Mouse (Mus musculus): Measurements from ENCODE around the gene Clcc1. TPM values are rescaled to one million over a fixed set of nuclear protein-coding genes. Genes with fewer than 3 reads are reported as not detected.

Gene Clcc1
- polyA plus RNA-seq, 1 experiment from 2014 or later: 42.0 TPM

DNA sequence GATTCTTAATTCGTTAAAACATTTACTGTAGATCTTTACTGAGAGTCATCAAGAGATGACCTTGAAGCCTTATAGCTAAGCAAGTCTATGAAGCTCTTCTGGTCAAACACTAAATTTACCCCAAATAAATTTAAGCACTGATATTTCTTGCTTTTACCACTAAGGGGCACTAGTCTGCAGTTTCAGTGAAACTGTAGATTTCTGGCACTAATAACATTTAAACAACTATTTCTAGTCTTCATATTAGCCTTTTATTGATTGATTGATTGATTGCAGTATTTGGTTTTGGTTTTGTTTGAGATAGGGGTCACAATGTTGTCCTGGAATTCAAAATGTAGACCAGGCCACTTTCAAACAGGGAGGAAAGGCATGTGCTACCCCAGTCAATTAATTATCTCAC is 47.5 kb downstream of the Clcc1 start:
- no peak overlapping the region for H3K27ac ChIP-seq (replicated peaks)
- H3K4me1 ChIP-seq (replicated peaks): peaks cover 14% of the 10 kb centered on the region; the same call in 1 of the 2 replicates
- H3K9ac ChIP-seq: no peak overlapping the region
- ATAC-seq (ENCODE audit: insufficient read depth): no peak
- H3K4me2 ChIP-seq: no peak overlapping the region
- no peaks in the 10 kb centered on the region for H3K9me3 ChIP-seq (replicated peaks)
- no peaks in the 10 kb centered on the region for H3K27me3 ChIP-seq
- H3K4me3 ChIP-seq (replicated peaks): no peak overlapping the region
- peaks cover 85% of the 10 kb centered on the region for H3K36me3 ChIP-seq (replicated peaks)
- WGBS (ENCODE audit: insufficient replicate concordance): 70% methylated on average over 1 of the region's 1 CpGs

DNA sequence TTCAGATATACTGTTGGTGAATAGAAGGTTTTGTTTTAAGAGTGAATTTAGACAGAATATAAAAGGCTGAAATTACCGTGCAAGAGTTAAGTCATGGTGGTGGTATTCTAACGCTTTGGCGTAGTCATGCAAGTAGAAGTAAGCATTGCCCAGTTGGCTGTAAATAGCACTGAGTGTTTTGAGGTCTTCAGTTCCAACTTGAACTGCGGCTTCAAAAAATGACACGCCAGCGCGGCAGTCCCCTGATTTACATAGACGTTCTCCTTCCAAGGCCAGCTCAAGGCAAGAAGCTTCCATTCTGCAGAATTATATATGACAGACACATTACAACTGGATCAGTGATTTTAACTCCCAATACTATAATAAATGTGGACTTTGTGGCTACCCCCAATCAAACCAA is 49.1 kb downstream of the Clcc1 start:
- H3K4me1 ChIP-seq (replicated peaks): peaks cover 14% of the 10 kb centered on the region; the same call in 1 of the 2 replicates
- WGBS (ENCODE audit: insufficient replicate concordance): 94% methylated on average over 8 of the region's 8 CpGs
- H3K9ac ChIP-seq: no peak overlapping the region
- peaks cover 81% of the 10 kb centered on the region for H3K36me3 ChIP-seq (replicated peaks)
- no peak overlapping the region for H3K4me3 ChIP-seq (replicated peaks)
- H3K27me3 ChIP-seq: no peaks in the 10 kb centered on the region
- no peak overlapping the region for H3K27ac ChIP-seq (replicated peaks)
- H3K9me3 ChIP-seq (replicated peaks): no peaks in the 10 kb centered on the region
- H3K4me2 ChIP-seq: no peak overlapping the region
- no peak for ATAC-seq (ENCODE audit: insufficient read depth)

DNA sequence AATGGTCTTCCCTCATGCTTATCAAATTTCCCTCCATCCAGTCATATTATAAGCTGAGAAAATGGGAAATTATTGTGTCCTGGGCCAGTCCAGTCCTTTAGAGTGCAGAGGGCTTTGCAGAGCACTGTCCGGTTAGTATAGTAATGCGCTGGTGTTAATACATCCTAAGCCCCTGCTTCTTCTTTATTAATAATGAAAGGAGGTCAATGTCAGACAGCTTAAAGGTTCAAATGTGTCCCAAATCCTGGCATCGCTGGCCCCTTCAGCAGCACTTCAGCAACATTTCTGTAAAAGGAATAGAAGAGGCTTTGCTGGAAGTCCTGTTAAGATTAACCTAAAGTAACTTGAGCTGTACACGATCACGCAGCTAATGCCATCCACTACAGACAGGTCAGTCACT is 57.6 kb downstream of the Clcc1 start:
- Histone ChIP-seq H3K27me3 (no peaks in the 10 kb centered on the region), H3K4me1 (replicated peaks) (peaks cover 45% of the 10 kb centered on the region), H3K4me3 (replicated peaks) (no peak overlapping the region), H3K36me3 (replicated peaks) (peaks cover 34% of the 10 kb centered on the region), H3K4me2 (no peak overlapping the region), H3K9me3 (replicated peaks) (no peaks in the 10 kb centered on the region), H3K27ac (replicated peaks) (no peak overlapping the region), H3K9ac (no peak overlapping the region)
- no peak for ATAC-seq (ENCODE audit: insufficient read depth)
- WGBS (ENCODE audit: insufficient replicate concordance): 88% methylated on average over 5 of the region's 5 CpGs

DNA sequence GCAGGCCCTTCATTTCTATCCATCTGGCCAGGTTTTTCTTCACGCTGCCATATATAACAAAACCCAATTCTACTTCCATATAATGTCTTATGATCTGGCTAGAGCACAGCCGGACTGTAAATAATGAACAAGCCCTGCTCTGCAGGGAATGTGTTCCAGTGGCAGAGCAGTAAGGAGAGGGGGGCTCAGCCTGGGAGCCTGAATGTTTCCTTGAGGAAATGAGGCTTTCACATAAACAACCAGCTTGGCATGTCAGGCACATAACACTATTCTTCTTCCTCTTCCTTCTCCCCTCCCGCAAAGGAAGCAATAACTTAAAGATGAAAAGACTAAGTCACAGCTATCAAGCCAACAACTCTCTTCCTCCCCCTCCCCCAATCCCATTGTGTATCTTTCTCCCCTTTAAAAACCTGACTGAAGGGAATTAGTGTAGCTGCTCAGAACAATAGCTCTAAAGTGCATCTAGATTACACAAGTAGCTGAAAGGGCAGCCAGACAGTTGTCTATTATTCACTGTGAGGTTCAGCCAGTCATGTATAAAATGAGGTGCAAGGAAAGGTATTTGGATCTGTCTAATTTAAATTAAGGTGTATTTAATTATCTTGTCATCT is 59.5 kb downstream of the Clcc1 start:
- H3K4me3 ChIP-seq (replicated peaks): no peak overlapping the region
- no peak for ATAC-seq (ENCODE audit: insufficient read depth)
- H3K9me3 ChIP-seq (replicated peaks): no peaks in the 10 kb centered on the region
- H3K9ac ChIP-seq: no peak overlapping the region
- H3K27ac ChIP-seq (replicated peaks): 0 out of 2 replicates have a peak overlapping the region, but pooled peaks have one; percentile 19
- H3K27me3 ChIP-seq: no peaks in the 10 kb centered on the region
- peaks cover 53% of the 10 kb centered on the region for H3K4me1 ChIP-seq (replicated peaks)
- peaks cover 24% of the 10 kb centered on the region for H3K36me3 ChIP-seq (replicated peaks)
- whole genome bisulfite sequencing (ENCODE audit: insufficient replicate concordance): 30% methylated on average over 3 of the region's 3 CpGs
- no peak overlapping the region for H3K4me2 ChIP-seq

DNA sequence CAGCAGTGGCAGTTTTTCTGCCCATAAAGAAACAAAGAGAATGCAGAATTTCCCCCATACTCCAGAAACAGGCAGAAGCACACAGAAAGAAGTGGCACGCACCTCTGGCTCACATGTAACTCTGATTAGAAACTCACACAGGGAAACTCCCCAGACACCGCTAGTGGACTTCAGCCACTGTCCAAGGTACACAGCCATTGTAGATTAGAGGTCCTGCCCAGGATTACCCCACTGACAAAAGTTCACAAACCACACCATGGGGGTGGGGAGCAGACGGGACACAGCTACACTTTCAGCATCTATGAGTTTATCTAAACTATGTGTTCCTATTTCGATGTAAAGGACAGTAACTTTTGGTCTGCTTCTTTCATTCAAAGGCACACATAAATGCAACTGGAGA is 61.1 kb downstream of the Clcc1 start:
- Histone ChIP-seq H3K27ac (replicated peaks) (peak overlapping the region; percentile 46; the same call in 1 of the 2 replicates), H3K27me3 (no peaks in the 10 kb centered on the region), H3K36me3 (replicated peaks) (peaks cover 10% of the 10 kb centered on the region), H3K9me3 (replicated peaks) (no peaks in the 10 kb centered on the region), H3K4me3 (replicated peaks) (no peak overlapping the region), H3K9ac (no peak overlapping the region), H3K4me2 (peak overlapping the region; percentile 16; the same call in 1 of the 2 replicates), H3K4me1 (replicated peaks) (peaks cover 61% of the 10 kb centered on the region)
- ATAC-seq (ENCODE audit: insufficient read depth): peak; percentile 56; the same call in 1 of the 2 replicates
- 68% methylated on average over 4 of the region's 4 CpGs for WGBS (ENCODE audit: insufficient replicate concordance)

DNA sequence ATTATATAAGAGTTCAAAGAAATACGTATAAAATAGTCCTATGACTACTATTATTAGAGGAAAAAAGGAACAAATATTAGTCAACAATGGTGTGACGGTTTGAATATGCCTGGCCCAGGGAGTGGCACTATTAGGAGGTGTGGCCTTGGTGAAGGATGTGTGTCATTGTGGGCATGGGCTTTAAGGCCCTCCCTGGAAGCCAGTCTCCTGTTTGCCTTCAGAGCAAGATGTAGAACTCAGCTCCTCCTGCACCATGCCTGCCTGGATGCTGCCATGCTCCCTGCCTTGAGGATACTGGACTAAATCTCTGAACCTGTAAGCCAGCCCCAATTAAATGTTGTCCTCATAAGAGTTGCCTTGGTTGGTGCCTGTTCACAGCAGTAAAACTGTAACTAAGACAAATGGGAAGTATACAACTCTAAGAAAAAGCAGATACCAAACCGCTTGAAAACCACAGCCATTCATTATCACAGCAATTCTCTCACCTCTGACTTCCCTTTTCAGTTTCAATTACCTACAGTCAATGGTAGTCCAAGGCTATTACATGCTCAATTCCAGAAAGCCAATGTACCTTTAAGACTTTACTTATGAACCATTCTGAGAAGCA is 64.3 kb downstream of the Clcc1 start:
- no peaks in the 10 kb centered on the region for H3K27me3 ChIP-seq
- H3K4me1 ChIP-seq (replicated peaks): peaks cover 71% of the 10 kb centered on the region
- H3K4me2 ChIP-seq: peak overlapping the region; percentile 35
- no peak overlapping the region for H3K9ac ChIP-seq
- peak overlapping the region; percentile 39; the same call in 1 of the 2 replicates for H3K27ac ChIP-seq (replicated peaks)
- WGBS (ENCODE audit: insufficient replicate concordance): 35% methylated on average over 3 of the region's 3 CpGs
- peaks cover 4% of the 10 kb centered on the region; the same call in 1 of the 2 replicates for H3K36me3 ChIP-seq (replicated peaks)
- H3K4me3 ChIP-seq (replicated peaks): peak overlapping the region; percentile 11; the same call in 1 of the 2 replicates
- no peak for ATAC-seq (ENCODE audit: insufficient read depth)
- no peaks in the 10 kb centered on the region for H3K9me3 ChIP-seq (replicated peaks)

DNA sequence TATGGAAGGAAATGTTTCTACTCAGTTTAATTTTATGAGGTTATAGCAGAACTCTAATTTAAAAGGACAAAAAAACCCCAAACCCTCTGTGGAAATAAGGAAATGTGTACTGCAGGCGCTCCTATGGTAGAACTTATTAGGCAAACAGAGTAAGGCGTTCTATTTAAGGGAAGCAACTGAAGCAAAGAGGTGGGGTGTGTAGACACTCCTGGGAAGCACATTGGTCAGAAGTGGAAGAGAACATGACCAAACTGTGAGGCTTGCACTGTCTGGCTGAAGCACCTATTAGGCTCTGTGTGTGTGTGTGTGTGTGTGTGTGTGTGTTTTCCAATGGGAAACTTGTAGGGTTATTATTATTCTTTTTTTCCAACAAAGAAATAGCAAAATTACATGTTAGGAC is 65.6 kb downstream of the Clcc1 start:
- no peak overlapping the region for H3K9ac ChIP-seq
- H3K4me1 ChIP-seq (replicated peaks): peaks cover 60% of the 10 kb centered on the region
- WGBS (ENCODE audit: insufficient replicate concordance): 59% methylated on average over 2 of the region's 2 CpGs
- peaks cover 4% of the 10 kb centered on the region; the same call in 1 of the 2 replicates for H3K36me3 ChIP-seq (replicated peaks)
- no peaks in the 10 kb centered on the region for H3K27me3 ChIP-seq
- peak overlapping the region; percentile 96; the same call in 1 of the 2 replicates for H3K4me3 ChIP-seq (replicated peaks)
- ATAC-seq (ENCODE audit: insufficient read depth): no peak
- H3K9me3 ChIP-seq (replicated peaks): no peaks in the 10 kb centered on the region
- H3K4me2 ChIP-seq: peak overlapping the region; percentile 80
- H3K27ac ChIP-seq (replicated peaks): no peak overlapping the region

DNA sequence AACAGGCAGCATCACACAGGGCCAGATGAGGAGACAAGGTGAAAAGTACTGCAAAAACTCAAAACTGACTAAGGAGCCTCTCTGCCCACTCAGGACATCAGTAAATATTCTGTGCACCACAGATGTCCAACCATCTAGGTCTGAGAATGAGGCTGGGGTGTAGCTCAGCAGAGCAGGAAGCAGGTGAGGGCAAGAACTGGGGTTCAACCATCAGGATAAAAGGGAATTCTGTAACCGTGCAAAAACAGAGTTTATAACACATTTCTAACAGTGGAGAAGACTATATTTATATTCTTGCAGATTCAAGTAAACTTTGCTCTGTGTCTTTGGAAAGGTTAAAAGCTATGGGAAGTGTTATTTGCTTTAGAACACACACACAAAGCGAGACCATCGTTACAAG is 66.0 kb downstream of the Clcc1 start:
- H3K9ac ChIP-seq: 0 out of 2 replicates have a peak overlapping the region, but pooled peaks have one; percentile 98
- H3K27ac ChIP-seq (replicated peaks): no peak overlapping the region
- no peak for ATAC-seq (ENCODE audit: insufficient read depth)
- WGBS (ENCODE audit: insufficient replicate concordance): 51% methylated on average over 3 of the region's 3 CpGs
- H3K36me3 ChIP-seq (replicated peaks): peaks cover 4% of the 10 kb centered on the region; the same call in 1 of the 2 replicates
- H3K4me2 ChIP-seq: peak overlapping the region; percentile 80
- H3K4me3 ChIP-seq (replicated peaks): peak overlapping the region; percentile 96
- no peaks in the 10 kb centered on the region for H3K27me3 ChIP-seq
- peaks cover 59% of the 10 kb centered on the region for H3K4me1 ChIP-seq (replicated peaks)
- no peaks in the 10 kb centered on the region for H3K9me3 ChIP-seq (replicated peaks)

DNA sequence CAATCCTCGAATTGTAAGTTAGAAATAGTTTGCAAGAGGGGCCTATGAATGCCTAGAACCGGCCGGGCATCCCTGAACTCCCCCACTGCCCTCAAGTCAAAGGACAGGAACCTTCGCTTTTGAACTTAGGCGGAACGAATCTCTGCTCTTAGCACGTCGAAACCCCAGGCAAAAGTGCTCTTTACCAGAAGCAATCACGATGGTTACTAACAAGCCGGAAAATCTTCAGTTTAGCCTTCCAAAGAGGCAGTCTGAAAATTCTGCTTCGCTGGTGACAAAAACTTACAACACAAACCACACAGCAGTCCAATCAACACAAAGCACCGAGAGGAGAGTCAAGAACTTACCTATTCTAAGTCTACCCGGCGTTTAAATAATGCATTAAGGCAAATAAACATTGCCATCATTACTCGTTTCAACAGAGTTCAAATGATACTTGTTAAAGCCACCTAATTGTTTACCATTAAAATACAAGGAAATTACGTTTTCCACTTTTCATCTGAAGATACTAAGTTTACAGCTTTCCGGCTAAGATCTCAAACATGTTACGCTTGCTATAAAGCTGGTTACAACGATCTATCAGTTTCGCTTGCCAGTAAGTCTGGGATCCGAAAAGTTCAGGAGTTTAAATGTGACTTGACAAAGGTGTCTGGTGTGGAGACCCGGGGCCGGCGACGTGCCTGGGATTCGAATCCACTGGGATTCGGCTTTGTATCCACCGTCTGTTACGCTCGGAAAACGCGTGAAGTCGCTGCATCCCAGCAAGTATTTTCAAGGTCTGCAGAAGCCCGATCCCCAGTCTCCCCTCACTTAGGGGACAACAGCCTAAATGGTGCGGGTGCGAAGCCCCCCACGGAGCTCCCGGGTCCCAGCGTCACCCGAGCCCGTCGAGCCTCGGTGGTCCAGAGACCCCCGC is 67.6 kb downstream of the Clcc1 start:
- peak overlapping the region; percentile 91 for H3K27ac ChIP-seq (replicated peaks)
- WGBS (ENCODE audit: insufficient replicate concordance): 1% methylated on average over 44 of the region's 44 CpGs
- no peak for ATAC-seq (ENCODE audit: insufficient read depth)
- H3K4me2 ChIP-seq: peak overlapping the region; percentile 80
- H3K9ac ChIP-seq: peak overlapping the region; percentile 98
- peaks cover 4% of the 10 kb centered on the region; the same call in 1 of the 2 replicates for H3K36me3 ChIP-seq (replicated peaks)
- peak overlapping the region; percentile 96 for H3K4me3 ChIP-seq (replicated peaks)
- H3K4me1 ChIP-seq (replicated peaks): peaks cover 46% of the 10 kb centered on the region
- H3K27me3 ChIP-seq: peaks cover 5% of the 10 kb centered on the region
- H3K9me3 ChIP-seq (replicated peaks): no peaks in the 10 kb centered on the region; the same call in 1 of the 2 replicates

DNA sequence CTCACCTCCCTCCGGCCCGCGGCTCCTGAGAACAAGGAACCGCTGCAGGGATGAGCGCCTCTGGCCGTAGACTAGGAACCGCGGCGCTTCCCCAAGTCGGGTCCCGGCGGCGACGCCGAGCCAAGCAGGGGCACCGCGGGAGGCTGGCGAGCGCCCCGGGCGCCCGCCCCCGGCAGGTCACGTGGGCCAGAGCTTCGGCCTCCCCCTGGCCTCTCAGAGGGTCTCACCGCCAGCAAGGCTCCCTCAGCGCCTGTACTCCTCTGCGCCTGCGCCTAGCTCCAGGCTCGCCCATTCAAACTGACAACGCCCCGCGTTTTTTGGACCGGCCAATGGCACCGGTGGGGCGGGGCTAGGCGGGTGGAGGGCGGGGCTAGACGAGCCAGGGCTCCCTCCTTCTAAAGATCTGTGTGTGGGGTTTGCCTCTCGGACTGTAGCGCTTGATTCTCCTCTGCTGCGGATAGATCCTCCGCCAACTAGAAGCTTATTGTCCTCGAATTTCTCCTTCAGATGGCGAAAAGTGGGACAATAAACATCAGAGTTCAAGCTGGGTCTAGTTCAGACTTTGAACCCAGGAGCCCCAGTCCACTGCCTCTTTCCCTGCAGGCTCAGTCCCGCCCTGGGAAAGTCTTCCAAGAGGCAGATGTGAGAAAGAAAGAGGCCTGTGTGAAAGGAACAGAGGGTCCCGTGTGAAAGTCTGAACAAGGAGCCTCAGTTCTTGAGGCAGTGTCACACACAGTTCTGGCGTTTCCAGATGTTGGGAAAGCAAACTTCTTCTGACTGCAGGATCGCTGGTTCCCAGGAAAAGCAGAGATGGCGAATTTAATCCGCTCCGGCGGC is 68.5 kb downstream of the Clcc1 start, which contains the start of gene Gpsm2:
Gpsm2 (minus strand) TSS at position 274 of the 837 bp plus-strand sequence.
- Histone ChIP-seq H3K4me2 (peak within 1 kb of the TSS; percentile 80), H3K4me1 (replicated peaks) (peaks cover 43% of the 10 kb centered on the region), H3K27ac (replicated peaks) (peak within 1 kb of the TSS; percentile 91), H3K9me3 (replicated peaks) (no peaks in the 10 kb centered on the region; the same call in 1 of the 2 replicates), H3K4me3 (replicated peaks) (peak within 1 kb of the TSS; percentile 96), H3K9ac (peak within 1 kb of the TSS; percentile 98), H3K27me3 (peaks cover 5% of the 10 kb centered on the region), H3K36me3 (replicated peaks) (no peaks in the 10 kb centered on the region)
- peak; percentile 97 for ATAC-seq (ENCODE audit: insufficient read depth)
- 6% methylated on average over 53 of the region's 53 CpGs for WGBS (ENCODE audit: insufficient replicate concordance)

All from liver, embryonic 15.5 days (tissue).